Mouse (Mus musculus) E14TG2a.4 (cell line): Measurements from ENCODE around the gene Gas7.

Experiments
- H3K27me3 ChIP-seq: 2 replicates; pipeline ENCODE4 v1.6.1; 2014; ENCODE audit warnings: low read length, control low read depth; ENCODE audit not compliant: insufficient read depth
- H3K36me3 ChIP-seq: 2 replicates; pipeline ENCODE4 v1.6.1; 2014; ENCODE audit warnings: low read length, control low read depth; ENCODE audit not compliant: insufficient read depth
- H3K4me1 ChIP-seq: replicated peaks from 2 replicates; pipeline ENCODE4 v1.6.1; 2014; ENCODE audit warnings: low read depth, low read length, control low read depth
- H3K4me3 ChIP-seq: replicated peaks from 2 replicates; pipeline ENCODE4 v1.5.1; 2014; ENCODE audit warnings: mild to moderate bottlenecking, low read length
- H3K9me3 ChIP-seq: 2 replicates; pipeline ENCODE4 v1.6.1; 2014; ENCODE audit warnings: low read length, control low read depth
- CTCF ChIP-seq: conservative IDR thresholded peaks from 2 replicates; pipeline ENCODE4 v1.5.1; 2014; ENCODE audit warnings: low read length
- NANOG ChIP-seq: IDR thresholded peaks from 2 replicates; pipeline ENCODE4 v1.6.1; 2014; ENCODE audit warnings: borderline replicate concordance, low read length, mixed read lengths
- POU5F1 ChIP-seq: IDR thresholded peaks from 2 replicates; pipeline ENCODE4 v1.6.1; 2014; ENCODE audit warnings: low read length, borderline replicate concordance

The Gas7 gene

GRCm38 (mm10) chr11:67652194-67652892, 197.1 kb downstream of the Gas7 start:
- no peak overlapping the region; the same call in 1 of the 2 replicates for H3K4me3 ChIP-seq
- peaks cover 74% of the 10 kb centered on the region for H3K4me1 ChIP-seq
- H3K9me3 ChIP-seq: no peaks in the 10 kb centered on the region
- TF ChIP-seq NANOG: no peak
- peak; percentile 68 for TF ChIP-seq CTCF
- no peak for TF ChIP-seq POU5F1
- peaks cover 14% of the 10 kb centered on the region for H3K27me3 ChIP-seq
- no peaks in the 10 kb centered on the region for H3K36me3 ChIP-seq

DNA sequence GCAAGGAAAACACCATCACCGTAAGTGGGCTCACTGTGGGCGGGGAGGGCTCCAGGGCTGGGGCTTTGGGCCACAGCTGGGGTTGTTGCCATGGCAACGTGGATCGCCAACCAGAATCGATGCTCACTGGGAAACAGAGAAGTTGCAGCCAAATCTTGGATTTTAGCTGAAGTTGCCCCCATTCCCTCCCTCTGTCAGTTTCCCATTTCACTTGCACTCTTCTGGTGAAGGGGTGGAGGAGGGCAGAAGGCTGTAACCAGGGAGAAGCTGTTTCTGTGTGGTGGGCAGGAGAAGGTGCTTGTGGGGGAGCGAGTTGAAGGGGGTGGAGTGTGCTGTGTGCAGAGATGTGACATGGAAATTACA, 197.6 kb downstream of the Gas7 start:
- no peaks in the 10 kb centered on the region for H3K9me3 ChIP-seq
- H3K36me3 ChIP-seq: no peaks in the 10 kb centered on the region
- peaks cover 75% of the 10 kb centered on the region for H3K4me1 ChIP-seq
- H3K27me3 ChIP-seq: peaks cover 14% of the 10 kb centered on the region
- H3K4me3 ChIP-seq: no peak overlapping the region; the same call in 1 of the 2 replicates
- TF ChIP-seq NANOG: no peak
- no peak for TF ChIP-seq POU5F1
- no peak for TF ChIP-seq CTCF

GRCm38 (mm10) chr11:67653521-67654090, 198.4 kb downstream of the Gas7 start:
- H3K27me3 ChIP-seq: peaks cover 14% of the 10 kb centered on the region
- peaks cover 74% of the 10 kb centered on the region for H3K4me1 ChIP-seq
- H3K9me3 ChIP-seq: no peaks in the 10 kb centered on the region
- TF ChIP-seq POU5F1 (no peak), CTCF (no peak), NANOG (no peak)
- no peak overlapping the region for H3K4me3 ChIP-seq
- H3K36me3 ChIP-seq: no peaks in the 10 kb centered on the region

DNA sequence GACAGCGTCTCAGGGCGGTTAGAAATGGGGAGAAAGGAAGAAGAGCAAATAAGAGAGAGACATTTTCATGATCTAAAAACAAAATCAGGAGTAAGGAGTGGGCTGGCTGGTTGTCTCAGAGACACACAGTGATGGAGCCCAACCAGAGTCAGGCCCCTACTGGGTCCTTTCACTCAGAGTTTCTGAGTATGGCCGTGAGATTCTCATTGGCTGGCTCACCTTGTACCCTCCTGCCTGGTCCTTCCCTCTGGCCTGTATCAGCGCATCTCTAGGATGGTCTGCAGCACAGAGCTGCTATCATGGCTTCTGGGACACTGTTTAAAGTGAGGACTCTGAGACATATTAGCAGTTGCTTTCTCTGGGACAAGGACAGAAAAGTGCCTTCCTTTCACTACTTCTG, 199.3 kb downstream of the Gas7 start:
- TF ChIP-seq POU5F1: no peak
- TF ChIP-seq CTCF: no peak
- no peak for TF ChIP-seq NANOG
- H3K4me3 ChIP-seq: no peak overlapping the region
- peaks cover 65% of the 10 kb centered on the region for H3K4me1 ChIP-seq
- H3K27me3 ChIP-seq: peaks cover 14% of the 10 kb centered on the region
- no peaks in the 10 kb centered on the region for H3K36me3 ChIP-seq
- H3K9me3 ChIP-seq: no peaks in the 10 kb centered on the region

DNA sequence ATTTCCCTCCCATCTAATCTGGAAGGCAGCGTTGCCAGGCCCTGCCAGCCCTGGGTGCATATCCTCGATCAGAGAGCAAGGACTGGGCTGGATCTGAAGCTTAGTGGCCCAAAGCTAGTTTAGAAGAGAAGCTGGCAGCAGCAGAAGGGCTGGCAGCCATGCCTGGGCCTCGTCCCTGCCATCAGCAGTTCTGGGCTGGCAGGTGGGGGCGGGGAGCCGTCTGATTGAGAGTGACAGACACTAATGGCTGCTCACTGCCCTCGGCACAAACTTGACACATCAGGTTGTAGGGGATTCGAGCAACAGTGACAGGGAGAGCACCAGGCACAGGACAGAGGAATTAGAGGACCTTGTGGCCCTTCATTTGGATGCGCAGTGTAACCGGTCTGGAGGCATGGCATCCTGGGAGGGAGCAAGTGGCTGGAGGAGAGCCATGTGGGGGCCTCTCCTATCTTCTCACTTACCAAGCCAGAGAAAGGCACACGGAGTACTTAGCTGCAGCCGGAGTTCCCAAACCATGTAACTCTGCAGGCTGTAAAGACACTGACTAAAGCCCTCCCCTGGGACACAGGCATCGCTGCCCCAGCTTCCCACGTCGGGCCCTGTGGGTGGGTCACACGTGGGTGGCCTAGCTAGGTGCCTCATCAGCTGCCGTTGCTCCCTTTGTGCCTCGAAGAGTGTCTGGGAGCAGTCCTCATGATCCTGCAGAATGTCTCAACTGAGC, 200.2 kb downstream of the Gas7 start:
- TF ChIP-seq POU5F1: no peak
- TF ChIP-seq NANOG: no peak
- no peak for TF ChIP-seq CTCF
- Histone ChIP-seq H3K9me3 (no peaks in the 10 kb centered on the region), H3K27me3 (peaks cover 19% of the 10 kb centered on the region), H3K36me3 (no peaks in the 10 kb centered on the region), H3K4me3 (no peak overlapping the region), H3K4me1 (peaks cover 56% of the 10 kb centered on the region)

GRCm38 (mm10) chr11:67656366-67656765, 201.1 kb downstream of the Gas7 start:
- Histone ChIP-seq H3K27me3 (peaks cover 21% of the 10 kb centered on the region), H3K9me3 (no peaks in the 10 kb centered on the region), H3K4me3 (no peak overlapping the region; the same call in 1 of the 2 replicates), H3K36me3 (no peaks in the 10 kb centered on the region), H3K4me1 (peaks cover 47% of the 10 kb centered on the region)
- TF ChIP-seq POU5F1 (no peak), CTCF (no peak), NANOG (no peak)

GRCm38 (mm10) chr11:67656811-67657210, 201.6 kb downstream of the Gas7 start:
- no peaks in the 10 kb centered on the region for H3K36me3 ChIP-seq
- TF ChIP-seq POU5F1 (no peak), CTCF (no peak), NANOG (no peak)

GRCm38 (mm10) chr11:67657685-67658382, 202.6 kb downstream of the Gas7 start:
- TF ChIP-seq CTCF: peak; percentile 87
- no peak for TF ChIP-seq POU5F1
- TF ChIP-seq NANOG: no peak
- H3K27me3 ChIP-seq: peaks cover 21% of the 10 kb centered on the region
- H3K9me3 ChIP-seq: no peaks in the 10 kb centered on the region
- H3K4me1 ChIP-seq: peaks cover 37% of the 10 kb centered on the region
- no peak overlapping the region for H3K4me3 ChIP-seq
- no peaks in the 10 kb centered on the region for H3K36me3 ChIP-seq

More at GRCm38 (mm10) chr11:67656811-67657210, 201.6 kb downstream of the Gas7 start:
- Histone ChIP-seq H3K4me3 (no peak overlapping the region; the same call in 1 of the 2 replicates), H3K4me1 (peaks cover 47% of the 10 kb centered on the region), H3K27me3 (peaks cover 21% of the 10 kb centered on the region), H3K9me3 (no peaks in the 10 kb centered on the region)
